Mouse (Mus musculus): Measurements from ENCODE around the gene Sept9. TPM values are rescaled to one million over a fixed set of nuclear protein-coding genes. Genes with fewer than 3 reads are reported as not detected.

Sept9 gene
- polyA plus RNA-seq, 1 experiment from 2014 or later: 106 TPM

GRCm38 (mm10) chr11:117177303-117177979 lies 22.0 kb upstream of the Sept9 start:
- Histone ChIP-seq H3K4me3 (no peak overlapping the region), H3K9me3 (no peaks in the 10 kb centered on the region), H3K4me1 (peaks cover 15% of the 10 kb centered on the region), H3K9ac (no peak overlapping the region), H3K27ac (no peak overlapping the region), H3K27me3 (replicated peaks) (no peaks in the 10 kb centered on the region), H3K4me2 (no peak overlapping the region), H3K36me3 (replicated peaks) (no peaks in the 10 kb centered on the region)
- 62% methylated on average over 8 of the region's 11 CpGs for WGBS
- ATAC-seq (replicated peaks): peak; percentile 81

- H3K27ac ChIP-seq: no peak overlapping the region
- no peaks in the 10 kb centered on the region for H3K9me3 ChIP-seq
- no peak overlapping the region for H3K9ac ChIP-seq
- H3K4me1 ChIP-seq: peaks cover 7% of the 10 kb centered on the region
- no peaks in the 10 kb centered on the region for H3K27me3 ChIP-seq (replicated peaks)
- no peak for ATAC-seq (replicated peaks)
- no peak overlapping the region for H3K4me3 ChIP-seq
- no peak overlapping the region for H3K4me2 ChIP-seq
- 89% methylated on average over 5 of the region's 5 CpGs for WGBS
- H3K36me3 ChIP-seq (replicated peaks): no peaks in the 10 kb centered on the region
These were observed 19.6 kb upstream of the Sept9 start for GRCm38 (mm10) chr11:117179902-117180301.

- WGBS: 89% methylated on average over 3 of the region's 3 CpGs
- H3K4me2 ChIP-seq: no peak overlapping the region
- no peak overlapping the region for H3K27ac ChIP-seq
These were observed 16.7 kb upstream of the Sept9 start for GRCm38 (mm10) chr11:117182808-117183207.

GRCm38 (mm10) chr11:117183299-117183698 lies 16.2 kb upstream of the Sept9 start:
- Histone ChIP-seq H3K4me2 (no peak overlapping the region), H3K9me3 (no peaks in the 10 kb centered on the region), H3K27me3 (replicated peaks) (no peaks in the 10 kb centered on the region), H3K9ac (no peak overlapping the region), H3K27ac (no peak overlapping the region), H3K36me3 (replicated peaks) (no peaks in the 10 kb centered on the region), H3K4me1 (no peaks in the 10 kb centered on the region), H3K4me3 (no peak overlapping the region)
- WGBS: 85% methylated on average over 3 of the region's 3 CpGs
- ATAC-seq (replicated peaks): no peak

More at GRCm38 (mm10) chr11:117182808-117183207, 16.7 kb upstream of the Sept9 start:
- H3K9me3 ChIP-seq: no peaks in the 10 kb centered on the region
- no peaks in the 10 kb centered on the region for H3K36me3 ChIP-seq (replicated peaks)
- ATAC-seq (replicated peaks): no peak
- no peaks in the 10 kb centered on the region for H3K27me3 ChIP-seq (replicated peaks)
- no peaks in the 10 kb centered on the region for H3K4me1 ChIP-seq
- no peak overlapping the region for H3K9ac ChIP-seq
- no peak overlapping the region for H3K4me3 ChIP-seq

GRCm38 (mm10) chr11:117183841-117184240 lies 15.6 kb upstream of the Sept9 start:
- H3K4me1 ChIP-seq: no peaks in the 10 kb centered on the region
- H3K4me2 ChIP-seq: no peak overlapping the region
- H3K27me3 ChIP-seq (replicated peaks): no peaks in the 10 kb centered on the region
- H3K27ac ChIP-seq: no peak overlapping the region
- H3K36me3 ChIP-seq (replicated peaks): no peaks in the 10 kb centered on the region
- H3K4me3 ChIP-seq: no peak overlapping the region
- no peak overlapping the region for H3K9ac ChIP-seq
- H3K9me3 ChIP-seq: no peaks in the 10 kb centered on the region
- no peak for ATAC-seq (replicated peaks)
- WGBS: 77% methylated on average over 5 of the region's 5 CpGs

GRCm38 (mm10) chr11:117185076-117185933 lies 14.2 kb upstream of the Sept9 start:
- WGBS: 63% methylated on average over 21 of the region's 21 CpGs
- H3K4me3 ChIP-seq: no peak overlapping the region
- H3K36me3 ChIP-seq (replicated peaks): no peaks in the 10 kb centered on the region
- H3K4me1 ChIP-seq: no peaks in the 10 kb centered on the region
- H3K9ac ChIP-seq: no peak overlapping the region
- H3K4me2 ChIP-seq: no peak overlapping the region
- H3K27me3 ChIP-seq (replicated peaks): no peaks in the 10 kb centered on the region
- H3K9me3 ChIP-seq: no peaks in the 10 kb centered on the region
- H3K27ac ChIP-seq: no peak overlapping the region
- ATAC-seq (replicated peaks): no peak

GRCm38 (mm10) chr11:117191524-117191923 lies 7.9 kb upstream of the Sept9 start:
- no peak overlapping the region for H3K27ac ChIP-seq
- no peaks in the 10 kb centered on the region for H3K27me3 ChIP-seq (replicated peaks)
- H3K4me3 ChIP-seq: no peak overlapping the region
- no peak overlapping the region for H3K4me2 ChIP-seq
- H3K9ac ChIP-seq: no peak overlapping the region
- H3K9me3 ChIP-seq: no peaks in the 10 kb centered on the region
- H3K4me1 ChIP-seq: no peaks in the 10 kb centered on the region
- WGBS: 71% methylated on average over 5 of the region's 5 CpGs
- ATAC-seq (replicated peaks): no peak
- no peaks in the 10 kb centered on the region for H3K36me3 ChIP-seq (replicated peaks)

GRCm38 (mm10) chr11:117194475-117194937 lies 5.0 kb upstream of the Sept9 start:
- no peak overlapping the region for H3K9ac ChIP-seq
- ATAC-seq (replicated peaks): no peak
- H3K27ac ChIP-seq: no peak overlapping the region
- H3K36me3 ChIP-seq (replicated peaks): no peaks in the 10 kb centered on the region
- H3K4me1 ChIP-seq: peaks cover 5% of the 10 kb centered on the region
- H3K9me3 ChIP-seq: no peaks in the 10 kb centered on the region
- H3K4me3 ChIP-seq: no peak overlapping the region
- no peak overlapping the region for H3K4me2 ChIP-seq
- whole genome bisulfite sequencing: 73% methylated on average over 11 of the region's 11 CpGs
- peaks cover 15% of the 10 kb centered on the region for H3K27me3 ChIP-seq (replicated peaks)

GRCm38 (mm10) chr11:117195616-117196015 lies 3.8 kb upstream of the Sept9 start:
- no peak overlapping the region for H3K4me2 ChIP-seq
- no peaks in the 10 kb centered on the region for H3K36me3 ChIP-seq (replicated peaks)
- no peak for ATAC-seq (replicated peaks)
- H3K9me3 ChIP-seq: no peaks in the 10 kb centered on the region
- peaks cover 10% of the 10 kb centered on the region for H3K4me1 ChIP-seq
- no peak overlapping the region for H3K27ac ChIP-seq
- no peak overlapping the region for H3K4me3 ChIP-seq
- 91% methylated on average over 6 of the region's 6 CpGs for WGBS
- H3K9ac ChIP-seq: no peak overlapping the region
- H3K27me3 ChIP-seq (replicated peaks): peaks cover 24% of the 10 kb centered on the region

GRCm38 (mm10) chr11:117196681-117197080 lies 2.8 kb upstream of the Sept9 start:
- no peaks in the 10 kb centered on the region for H3K36me3 ChIP-seq (replicated peaks)
- peaks cover 10% of the 10 kb centered on the region for H3K4me1 ChIP-seq
- no peak overlapping the region for H3K4me3 ChIP-seq
- H3K9me3 ChIP-seq: no peaks in the 10 kb centered on the region
- H3K9ac ChIP-seq: no peak overlapping the region
- H3K27me3 ChIP-seq (replicated peaks): peaks cover 33% of the 10 kb centered on the region
- H3K4me2 ChIP-seq: no peak overlapping the region
- no peak overlapping the region for H3K27ac ChIP-seq
- no peak for ATAC-seq (replicated peaks)
- WGBS: 93% methylated on average over 7 of the region's 7 CpGs

- Histone ChIP-seq H3K9ac (no peak overlapping the region), H3K27me3 (replicated peaks) (peaks cover 33% of the 10 kb centered on the region), H3K4me1 (peaks cover 10% of the 10 kb centered on the region), H3K4me3 (no peak overlapping the region), H3K9me3 (no peaks in the 10 kb centered on the region), H3K27ac (no peak overlapping the region), H3K36me3 (replicated peaks) (no peaks in the 10 kb centered on the region), H3K4me2 (no peak overlapping the region)
- no peak for ATAC-seq (replicated peaks)
- 94% methylated on average over 5 of the region's 5 CpGs for WGBS
These were observed 1.3 kb upstream of the Sept9 start for GRCm38 (mm10) chr11:117198122-117198521.

GRCm38 (mm10) chr11:117201846-117202245 lies 2.4 kb downstream of the Sept9 start:
- Histone ChIP-seq H3K27ac (no peak overlapping the region), H3K4me2 (no peak overlapping the region), H3K27me3 (replicated peaks) (peaks cover 33% of the 10 kb centered on the region), H3K36me3 (replicated peaks) (no peaks in the 10 kb centered on the region), H3K4me1 (peaks cover 10% of the 10 kb centered on the region), H3K4me3 (no peak overlapping the region), H3K9ac (no peak overlapping the region), H3K9me3 (no peaks in the 10 kb centered on the region)
- ATAC-seq (replicated peaks): no peak
- WGBS: 88% methylated on average over 12 of the region's 12 CpGs

Data from midbrain, embryonic 15.5 days (tissue).